Mouse (Mus musculus) olfactory bulb, adult 2 months (tissue): ENCODE measurements around the gene Clip4. TPM values are rescaled to one million over a fixed set of nuclear protein-coding genes. Genes with fewer than 3 reads are reported as not detected.

Experiments used
- H3K27ac ChIP-seq: fragments of 200-500 bp; 2 replicates; pipeline ENCODE4 v1.5.1; 2012; ENCODE audit warnings: low read depth, low read length; ENCODE audit not compliant: insufficient read depth
- H3K4me1 ChIP-seq: fragments of 200-500 bp; 2 replicates; pipeline ENCODE4 v1.6.1; 2012; ENCODE audit warnings: low read length; ENCODE audit not compliant: control insufficient read depth, insufficient read depth
- H3K4me3 ChIP-seq: fragments of 200-500 bp; 2 replicates; pipeline ENCODE4 v1.5.1; 2012; ENCODE audit warnings: mild to moderate bottlenecking, low read depth, low read length, moderate library complexity; ENCODE audit not compliant: insufficient read depth
- CTCF ChIP-seq: fragments of 200-500 bp; IDR thresholded peaks from 2 replicates; pipeline ENCODE4 v1.5.1; 2012; ENCODE audit warnings: low read depth, mild to moderate bottlenecking, low read length, moderate library complexity; ENCODE audit not compliant: insufficient read depth
- POLR2A ChIP-seq: fragments of 200-500 bp; IDR thresholded peaks from 2 replicates; pipeline ENCODE4 v1.6.1; 2012; ENCODE audit warnings: mild to moderate bottlenecking, low read depth, low read length, moderate library complexity; ENCODE audit not compliant: insufficient read depth
- WGBS: fragments of 180-500 bp; shearing (Covaris S2); methylation state at CpG from one replicate; pipeline ENCODE4 v1.1.7; 2018; 5-methylcytosine and 5-hydroxymethylcytosine counted together
- polyA plus RNA-seq: library from polyadenylated mRNA; stranded (reverse); fragments of >200 nt; gene quantifications from 2 replicates; pipeline ENCODE4 v1.2.4, GENCODE M21; 2012; ENCODE audit warnings: low replicate concordance; ENCODE audit not compliant: missing spikeins, insufficient read depth, insufficient read length

Clip4 gene
- polyA plus RNA-seq, 1 experiment: 371 TPM

DNA sequence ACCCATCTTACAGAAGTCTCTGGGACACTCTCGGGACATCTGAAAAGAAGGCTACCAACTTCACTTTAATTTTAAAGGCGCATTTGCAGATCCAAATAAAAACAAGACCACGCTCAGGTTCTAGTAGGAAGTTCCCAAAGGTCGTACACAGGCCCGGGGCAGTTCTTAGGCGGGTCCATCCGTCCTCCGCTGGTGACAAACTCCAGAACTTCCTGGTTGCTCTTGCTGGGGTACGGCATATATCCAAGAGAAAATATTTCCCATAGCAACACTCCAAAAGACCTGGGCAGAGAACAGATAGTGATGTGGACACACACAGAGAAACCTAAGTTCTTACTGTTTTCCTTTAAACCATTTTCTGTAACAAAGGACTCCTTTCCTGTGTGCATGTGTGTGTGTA, 106.5 kb downstream of the Clip4 start:
- H3K4me1 ChIP-seq: peaks cover 5% of the 10 kb centered on the region
- H3K27ac ChIP-seq: no peak overlapping the region
- WGBS: 95% methylated on average over 9 of the region's 9 CpGs
- TF ChIP-seq POLR2A: no peak
- TF ChIP-seq CTCF: no peak
- no peak overlapping the region for H3K4me3 ChIP-seq

DNA sequence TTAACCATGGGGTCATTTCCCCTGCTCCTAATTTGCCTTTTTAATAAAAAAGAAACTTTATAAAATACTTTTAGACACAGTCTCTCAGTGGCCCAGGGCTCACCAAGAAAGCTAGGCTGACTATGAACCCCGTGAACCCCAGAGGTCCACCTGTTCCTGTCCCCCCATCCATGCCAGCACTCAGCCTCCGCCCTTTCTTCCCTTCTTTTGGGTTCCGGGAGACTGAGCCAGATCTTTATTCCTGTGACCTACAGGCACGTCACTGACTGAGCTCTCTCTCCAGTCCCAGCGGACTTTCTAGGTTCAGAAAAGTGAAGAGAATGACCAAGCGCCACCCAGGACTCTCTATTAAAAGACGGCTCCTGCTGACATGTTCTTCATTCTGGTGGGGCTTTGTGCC, 107.2 kb downstream of the Clip4 start:
- 0 out of 2 replicates have a peak, but pooled peaks cover 3% of the 10 kb centered on the region for H3K4me1 ChIP-seq
- no peak overlapping the region for H3K27ac ChIP-seq
- no peak overlapping the region for H3K4me3 ChIP-seq
- TF ChIP-seq POLR2A (no peak), CTCF (no peak)
- 82% methylated on average over 7 of the region's 7 CpGs for WGBS

DNA sequence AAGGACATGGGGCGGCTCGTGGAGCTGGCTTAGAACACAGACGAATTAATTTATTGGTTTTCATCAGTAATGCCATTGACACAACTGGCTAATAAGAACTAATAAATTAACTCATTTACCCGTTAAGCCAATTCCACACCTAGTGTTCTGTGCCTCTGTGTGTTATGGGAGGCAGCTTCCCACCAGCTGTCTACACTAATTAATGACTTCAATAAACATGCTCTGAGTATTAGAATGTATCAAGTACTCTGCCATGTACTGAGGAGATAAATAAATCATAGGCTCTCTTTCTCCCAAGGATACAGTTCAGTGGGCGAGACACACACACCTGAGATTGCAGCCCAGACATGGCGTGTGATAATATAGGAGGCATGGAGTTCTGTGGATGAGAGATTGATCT, 113.1 kb downstream of the Clip4 start:
- no peak for TF ChIP-seq POLR2A
- TF ChIP-seq CTCF: no peak
- Histone ChIP-seq H3K27ac (no peak overlapping the region), H3K4me3 (no peak overlapping the region), H3K4me1 (0 out of 2 replicates have a peak, but pooled peaks cover 3% of the 10 kb centered on the region)
- 93% methylated on average over 6 of the region's 6 CpGs for WGBS

DNA sequence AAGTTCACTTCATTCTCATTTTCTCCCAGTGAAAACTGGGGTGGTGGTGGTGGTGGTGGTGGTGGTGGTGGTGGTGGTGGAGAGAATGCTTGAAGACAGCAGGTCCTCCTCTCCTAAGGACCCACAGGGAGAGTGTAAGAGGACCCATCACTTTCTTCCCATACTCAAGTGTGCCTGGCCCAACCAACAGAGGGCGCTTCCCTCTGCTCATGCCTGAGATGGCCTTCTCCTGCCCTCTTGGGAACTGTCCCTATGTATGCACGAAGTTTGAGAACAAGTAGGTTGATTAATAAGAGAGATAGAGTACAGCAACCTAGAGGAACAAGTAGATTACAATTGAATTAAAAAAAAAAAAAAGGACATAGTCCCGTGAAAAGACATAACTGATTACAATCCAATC, 140.8 kb downstream of the Clip4 start:
- no peak overlapping the region for H3K27ac ChIP-seq
- H3K4me1 ChIP-seq: no peaks in the 10 kb centered on the region
- TF ChIP-seq POLR2A (no peak), CTCF (no peak)
- WGBS: 60% methylated on average over 3 of the region's 3 CpGs
- no peak overlapping the region for H3K4me3 ChIP-seq

DNA sequence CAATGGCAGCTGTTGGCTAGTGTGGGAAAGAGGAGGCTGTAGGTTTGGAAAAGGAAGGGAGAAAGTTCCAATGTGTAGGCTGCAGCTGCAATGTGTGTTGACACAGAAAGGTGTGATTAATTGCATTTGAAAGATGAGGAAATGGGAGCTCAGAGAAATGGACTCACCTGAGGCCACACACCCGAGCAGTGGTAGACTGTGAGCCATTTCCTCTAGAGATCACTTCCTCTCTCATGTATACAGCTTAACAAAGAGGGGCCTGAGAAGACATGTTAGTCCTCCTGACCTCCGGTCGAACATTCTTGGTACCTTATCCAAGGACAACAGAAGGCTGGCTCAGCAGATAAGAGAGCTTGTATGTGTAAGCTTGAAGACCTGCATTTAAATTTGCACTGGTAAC, 144.9 kb downstream of the Clip4 start:
- no peak overlapping the region for H3K27ac ChIP-seq
- TF ChIP-seq CTCF: no peak
- WGBS: 88% methylated on average over 3 of the region's 3 CpGs
- no peak overlapping the region for H3K4me3 ChIP-seq
- H3K4me1 ChIP-seq: no peaks in the 10 kb centered on the region

Other genes starting within 250 kb of the Clip4 start
- gene Ndc80, start 241.6 kb upstream of the Clip4 start, polyA plus RNA-seq: not detected in 2 replicates
- not detected in 2 replicates for gene Spdya, start 216.4 kb upstream of the Clip4 start, polyA plus RNA-seq
- not detected in 2 replicates for gene Wdr43, start 152.6 kb upstream of the Clip4 start, polyA plus RNA-seq
- gene Togaram2, start 95.2 kb upstream of the Clip4 start, polyA plus RNA-seq: not detected in 2 replicates
- gene Pcare, start 15.6 kb upstream of the Clip4 start, polyA plus RNA-seq: not detected in 2 replicates